Mouse (Mus musculus) midbrain, postnatal 0 days (tissue): ENCODE measurements around the gene 5031439G07Rik. TPM values are rescaled to one million over a fixed set of nuclear protein-coding genes. Genes with fewer than 3 reads are reported as not detected.

Experiments used
- ATAC-seq: fragments of 200-750 bp; cut with Nextera tagmentation; 2 replicates; pipeline ENCODE4 v1.8.0; 2017; ENCODE audit warnings: moderate number of reproducible peaks, mild to moderate bottlenecking, moderate TSS enrichment, moderate library complexity; ENCODE audit not compliant: low FRiP score
- DNase-seq: peaks from one replicate; pipeline ENCODE4 v3.0.0-alpha.2; 2015; ENCODE audit warnings: low spot score
- H3K27ac ChIP-seq: fragments of 300-500 bp; sonication (generic); 2 replicates; pipeline ENCODE4 v1.5.1; 2014; ENCODE audit warnings: low read depth, mild to moderate bottlenecking, low read length, mixed read lengths
- H3K27me3 ChIP-seq: fragments of 300-500 bp; sonication (generic); 2 replicates; pipeline ENCODE4 v1.6.1; 2014; ENCODE audit warnings: low read length, control low read depth, mixed read lengths; ENCODE audit not compliant: insufficient read depth
- H3K36me3 ChIP-seq: fragments of 300-500 bp; sonication (generic); 2 replicates; pipeline ENCODE4 v1.6.1; 2014; ENCODE audit warnings: low read length, control low read depth, mixed read lengths; ENCODE audit not compliant: insufficient read depth
- H3K4me1 ChIP-seq: fragments of 300-500 bp; sonication (generic); 2 replicates; pipeline ENCODE4 v1.6.1; 2014; ENCODE audit warnings: mild to moderate bottlenecking, control low read depth, antibody characterized with exemption, low read length, mixed read lengths; ENCODE audit not compliant: insufficient read depth
- H3K4me2 ChIP-seq: fragments of 300-500 bp; sonication (generic); 2 replicates; pipeline ENCODE4 v1.6.1; 2014; ENCODE audit warnings: low read depth, mild to moderate bottlenecking, low read length, mixed read lengths; ENCODE audit not compliant: poor library complexity, severe bottlenecking
- H3K4me3 ChIP-seq: fragments of 300-500 bp; sonication (generic); 2 replicates; pipeline ENCODE4 v1.5.1; 2014; ENCODE audit warnings: low read depth, mild to moderate bottlenecking, low read length, moderate library complexity
- H3K9ac ChIP-seq: fragments of 300-500 bp; sonication (generic); replicated peaks from 2 replicates; pipeline ENCODE4 v1.6.1; 2014; ENCODE audit warnings: mild to moderate bottlenecking, low read length, moderate library complexity, mixed read lengths; ENCODE audit not compliant: poor library complexity, severe bottlenecking
- H3K9me3 ChIP-seq: fragments of 300-500 bp; sonication (generic); 2 replicates; pipeline ENCODE4 v1.6.1; 2016; ENCODE audit warnings: low read length, control low read depth
- CTCF ChIP-seq: IDR thresholded peaks from 2 replicates; pipeline ENCODE4 v1.5.1; 2016; ENCODE audit warnings: antibody characterized with exemption, mild to moderate bottlenecking
- WGBS: fragments of 180-500 bp; shearing (Covaris S2); extraction: QIAGEN DNeasy Blood & Tissue Kit; methylation state at CpG from one replicate; pipeline ENCODE4 v1.1.7; 2014; 5-methylcytosine and 5-hydroxymethylcytosine counted together
- polyA plus RNA-seq: library from polyadenylated mRNA; unstranded; fragments of >200 nt; fragmentation: Nextera tagmentation; extraction: Ambion mirVana; gene quantifications from 2 replicates; pipeline ENCODE4 v1.2.1, GENCODE M21; 2015
- total RNA-seq: library from RNA; depleted of rRNA; stranded (reverse); fragments of >200 nt; gene quantifications from 2 replicates; pipeline ENCODE4 v1.2.3, GENCODE M21; 2014

Gene 5031439G07Rik
- total and polyA plus RNA-seq, 2 experiments from 2014 or later: 22.2 to 127 TPM

DNA sequence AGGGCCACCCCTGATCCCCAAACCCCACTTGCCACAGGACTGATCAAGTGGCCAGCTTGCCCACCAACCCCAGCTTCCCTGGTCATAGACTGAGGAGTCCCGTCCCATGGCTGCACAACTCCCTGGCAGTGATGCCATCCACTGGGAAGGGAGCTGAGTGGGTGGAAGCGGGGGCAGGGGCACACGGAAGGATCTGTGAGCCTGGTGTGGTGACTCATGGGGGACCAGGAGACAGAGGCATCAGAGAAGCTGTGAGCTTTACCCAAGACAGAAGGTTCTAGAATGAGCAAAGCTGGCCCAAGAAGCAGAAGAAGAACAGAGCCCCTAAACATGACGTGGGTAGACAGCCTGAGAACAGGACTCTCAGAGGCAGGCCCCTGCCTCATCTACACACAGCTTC lies 38.3 kb downstream of the 5031439G07Rik start:
- WGBS: 91% methylated on average over 4 of the region's 4 CpGs
- Histone ChIP-seq H3K36me3 (peaks cover 74% of the 10 kb centered on the region), H3K27me3 (no peaks in the 10 kb centered on the region), H3K27ac (no peak overlapping the region), H3K4me1 (no peaks in the 10 kb centered on the region), H3K4me3 (no peak overlapping the region), H3K4me2 (no peak overlapping the region), H3K9me3 (no peaks in the 10 kb centered on the region), H3K9ac (no peak overlapping the region)
- ATAC-seq (no peak), DNase-seq (no peak)
- no peak for TF ChIP-seq CTCF

DNA sequence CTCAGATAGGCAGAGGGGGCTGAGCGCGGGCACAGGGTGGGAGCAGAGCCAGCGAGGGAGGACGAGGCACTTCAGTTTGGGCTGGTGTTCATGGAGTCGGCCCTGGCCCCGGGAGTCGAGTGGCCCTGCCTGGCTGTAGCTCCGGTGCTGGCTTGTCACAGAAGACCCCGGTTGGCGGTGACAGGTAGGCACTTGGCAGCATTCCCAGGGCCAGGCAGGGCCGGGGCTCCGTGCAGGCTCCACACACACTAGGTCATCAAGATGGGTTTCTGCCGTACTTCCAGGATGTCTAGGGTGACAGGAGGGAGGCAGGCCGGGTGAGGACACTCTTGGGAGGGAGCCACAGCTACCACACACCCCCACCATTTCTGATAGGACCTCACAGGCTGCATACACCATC lies 39.4 kb downstream of the 5031439G07Rik start:
- Histone ChIP-seq H3K36me3 (peaks cover 68% of the 10 kb centered on the region), H3K4me3 (no peak overlapping the region), H3K27me3 (no peaks in the 10 kb centered on the region), H3K9ac (no peak overlapping the region), H3K9me3 (no peaks in the 10 kb centered on the region), H3K27ac (no peak overlapping the region), H3K4me1 (no peaks in the 10 kb centered on the region), H3K4me2 (no peak overlapping the region)
- ATAC-seq (no peak), DNase-seq (no peak)
- WGBS: 94% methylated on average over 14 of the region's 14 CpGs
- TF ChIP-seq CTCF: no peak

DNA sequence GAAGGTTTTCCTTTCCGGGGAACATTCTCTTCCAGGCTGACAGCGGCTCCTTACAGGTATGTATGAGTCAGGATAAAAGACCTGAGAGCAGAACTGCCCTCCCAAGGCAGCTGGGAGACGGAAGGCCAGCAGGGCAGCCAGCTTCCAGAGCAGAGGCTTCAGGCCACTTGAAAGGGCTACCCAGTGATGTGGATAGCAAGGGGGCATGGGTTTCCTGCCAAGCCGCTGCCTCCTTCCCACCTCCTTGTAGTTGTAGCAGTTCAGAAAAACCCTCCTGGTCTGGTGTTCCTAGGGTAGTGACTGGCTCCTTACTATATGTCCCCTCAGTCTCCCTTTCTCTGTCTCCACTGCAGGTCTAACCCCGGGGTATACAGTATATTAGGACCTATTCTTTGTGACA lies 44.0 kb downstream of the 5031439G07Rik start:
- no peak overlapping the region for H3K27ac ChIP-seq
- H3K4me3 ChIP-seq: no peak overlapping the region
- H3K9ac ChIP-seq: no peak overlapping the region
- H3K4me2 ChIP-seq: no peak overlapping the region
- no peaks in the 10 kb centered on the region for H3K9me3 ChIP-seq
- WGBS: 88% methylated on average over 5 of the region's 5 CpGs
- no peaks in the 10 kb centered on the region for H3K4me1 ChIP-seq
- H3K27me3 ChIP-seq: no peaks in the 10 kb centered on the region
- H3K36me3 ChIP-seq: peaks cover 43% of the 10 kb centered on the region
- TF ChIP-seq CTCF: no peak
- ATAC-seq (no peak), DNase-seq (no peak)

DNA sequence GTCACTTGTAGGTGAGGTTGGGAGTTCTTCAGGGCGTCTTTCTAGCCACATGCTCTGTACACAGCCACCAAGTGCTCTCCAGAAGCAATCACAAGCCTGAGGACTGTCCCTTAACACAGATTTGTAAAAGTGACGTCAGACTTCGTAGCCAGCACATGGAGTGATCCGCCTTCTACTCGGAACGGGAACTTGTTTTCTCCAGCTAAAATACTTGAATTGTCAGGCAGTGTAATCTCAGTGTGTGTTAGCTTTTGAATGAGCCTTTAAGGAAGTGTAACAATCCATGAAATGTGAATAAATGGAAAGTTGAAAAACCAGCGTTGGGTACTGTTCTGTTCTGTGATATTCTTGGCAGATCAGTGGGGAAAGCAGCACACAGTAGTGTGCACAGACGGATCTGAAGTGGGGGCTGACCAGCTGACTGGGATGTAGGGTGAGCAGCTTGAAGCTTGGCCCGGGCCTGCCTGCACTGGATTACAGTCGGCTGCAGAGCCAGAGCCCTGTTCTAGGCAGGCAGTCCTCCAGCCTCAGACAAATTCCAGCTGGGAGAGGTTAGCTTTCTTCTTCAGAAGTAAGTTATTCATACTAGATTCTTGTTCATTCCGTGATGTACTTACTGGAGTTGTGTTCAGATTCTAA lies 45.6 kb downstream of the 5031439G07Rik start:
- Histone ChIP-seq H3K36me3 (peaks cover 43% of the 10 kb centered on the region), H3K4me2 (no peak overlapping the region), H3K9ac (no peak overlapping the region), H3K27me3 (no peaks in the 10 kb centered on the region), H3K4me3 (no peak overlapping the region), H3K9me3 (no peaks in the 10 kb centered on the region), H3K27ac (no peak overlapping the region), H3K4me1 (no peaks in the 10 kb centered on the region)
- peak; percentile 46 for DNase-seq
- WGBS: 63% methylated on average over 11 of the region's 11 CpGs
- peak; percentile 66; the same call in 1 of the 2 replicates for ATAC-seq
- TF ChIP-seq CTCF: no peak

DNA sequence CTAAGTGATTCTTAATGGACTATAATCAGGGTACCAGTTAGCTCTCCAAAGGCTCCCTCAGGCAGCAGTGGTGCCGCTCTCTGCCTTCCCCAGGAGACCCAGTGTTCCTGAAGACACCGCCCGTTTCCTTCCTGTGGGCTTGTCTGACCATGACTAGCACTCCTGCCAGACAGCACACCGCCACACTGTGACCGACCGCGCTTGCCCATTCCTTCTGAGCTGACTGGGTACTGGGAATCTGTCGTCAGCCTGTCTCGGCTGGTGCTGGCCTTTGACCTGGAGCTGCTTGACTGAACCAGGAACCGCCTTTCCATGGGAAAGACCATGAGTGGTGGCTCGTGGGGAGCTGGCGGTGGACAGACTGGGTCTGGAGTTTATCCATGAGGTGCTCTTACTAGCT lies 48.2 kb downstream of the 5031439G07Rik start:
- Histone ChIP-seq H3K9me3 (no peaks in the 10 kb centered on the region), H3K4me2 (no peak overlapping the region), H3K36me3 (peaks cover 59% of the 10 kb centered on the region), H3K9ac (no peak overlapping the region), H3K4me3 (no peak overlapping the region), H3K27me3 (no peaks in the 10 kb centered on the region), H3K27ac (no peak overlapping the region), H3K4me1 (no peaks in the 10 kb centered on the region)
- DNase-seq (no peak), ATAC-seq (no peak)
- WGBS: 73% methylated on average over 12 of the region's 12 CpGs
- TF ChIP-seq CTCF: no peak

DNA sequence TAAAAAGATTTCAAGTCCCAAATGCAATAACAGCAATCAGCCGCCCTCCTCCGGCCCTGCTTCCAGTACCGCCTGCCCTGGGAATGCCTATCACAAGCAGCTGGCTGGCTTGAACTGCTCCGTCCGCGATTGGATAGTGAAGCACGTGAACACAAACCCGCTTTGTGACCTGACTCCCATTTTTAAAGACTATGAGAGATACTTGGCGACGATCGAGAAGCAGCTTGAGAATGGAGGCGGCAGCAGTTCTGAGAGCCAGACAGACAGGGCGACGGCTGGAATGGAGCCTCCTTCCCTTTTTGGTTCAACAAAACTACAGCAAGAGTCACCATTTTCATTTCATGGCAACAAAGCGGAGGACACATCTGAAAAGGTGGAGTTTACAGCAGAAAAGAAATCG lies 53.5 kb downstream of the 5031439G07Rik start:
- ATAC-seq (no peak), DNase-seq (no peak)
- Histone ChIP-seq H3K9ac (no peak overlapping the region), H3K4me1 (no peaks in the 10 kb centered on the region), H3K4me2 (no peak overlapping the region), H3K36me3 (peaks cover 82% of the 10 kb centered on the region), H3K27me3 (no peaks in the 10 kb centered on the region), H3K9me3 (no peaks in the 10 kb centered on the region), H3K27ac (no peak overlapping the region), H3K4me3 (no peak overlapping the region)
- WGBS: 81% methylated on average over 16 of the region's 16 CpGs
- TF ChIP-seq CTCF: no peak
